Mouse (Mus musculus) left cerebral cortex, adult 2 months (tissue): ENCODE measurements around the gene Fgfr2. TPM values are rescaled to one million over a fixed set of nuclear protein-coding genes. Genes with fewer than 3 reads are reported as not detected.
A peak's percentile ranks its signal among the peaks of the same experiment; 100 is the strongest.

Experiments
- DNase-seq, 2 experiments: peaks; one replicate each; pipeline ENCODE4 v3.0.0; 2021 to 2022; ENCODE audit warnings: low spot score in 2 of 2, mixed read lengths in 1 of 2; ENCODE audit errors: extremely low spot score in 1 of 2
- H3K27ac ChIP-seq: fragments of 200-600 bp; 2 replicates; pipeline ENCODE4 v1.8.1; 2022
- H3K4me3 ChIP-seq: fragments of 200-600 bp; 2 replicates; pipeline ENCODE4 v1.8.1; 2022
- CTCF ChIP-seq: fragments of 200-600 bp; IDR thresholded peaks from 2 replicates; pipeline ENCODE4 v1.8.1; 2022; ENCODE audit warnings: antibody characterized with exemption, mild to moderate bottlenecking, moderate library complexity
- intact Hi-C: fragments of 180-260 bp; cut with DNase I; formaldehyde crosslinking; loops from one replicate; pipeline ENCODE4 v1.15.1; 2025
- total RNA-seq, 2 experiments: library from RNA; stranded (reverse); gene quantifications; 2 replicates each; pipeline ENCODE4 v1.2.3; 2021

Fgfr2 gene
- total RNA-seq, 2 experiments from 2014 or later, result 47.3 to 47.4 TPM

- no peak for TF ChIP-seq CTCF
- Histone ChIP-seq H3K27ac (no peak overlapping the region), H3K4me3 (no peak overlapping the region)
- intact Hi-C loops, result no loop called here
- no peak for DNase-seq
Measured at GRCm38 (mm10) chr7:131830261-131830660, 1292.9 kb downstream of the Fgfr2 start.

GRCm38 (mm10) chr7:131826811-131827210 is 1296.3 kb downstream of the Fgfr2 start:
- Histone ChIP-seq H3K4me3 (no peak overlapping the region), H3K27ac (no peak overlapping the region)
- intact Hi-C loops, result no loop called here
- no peak for TF ChIP-seq CTCF
- DNase-seq, result no peak

GRCm38 (mm10) chr7:131817976-131818375 is 1305.2 kb downstream of the Fgfr2 start:
- H3K4me3 ChIP-seq, result no peak overlapping the region
- H3K27ac ChIP-seq, result peak overlapping the region; percentile 73
- no peak for TF ChIP-seq CTCF
- intact Hi-C loops, result no loop called here
- DNase-seq, result peak in 1 of 2 experiments; percentile 18

GRCm38 (mm10) chr7:131816641-131817040 is 1306.5 kb downstream of the Fgfr2 start:
- intact Hi-C loops, result no loop called here
- Histone ChIP-seq H3K4me3 (no peak overlapping the region), H3K27ac (no peak overlapping the region)
- TF ChIP-seq CTCF, result no peak
- DNase-seq, result no peak

DNA sequence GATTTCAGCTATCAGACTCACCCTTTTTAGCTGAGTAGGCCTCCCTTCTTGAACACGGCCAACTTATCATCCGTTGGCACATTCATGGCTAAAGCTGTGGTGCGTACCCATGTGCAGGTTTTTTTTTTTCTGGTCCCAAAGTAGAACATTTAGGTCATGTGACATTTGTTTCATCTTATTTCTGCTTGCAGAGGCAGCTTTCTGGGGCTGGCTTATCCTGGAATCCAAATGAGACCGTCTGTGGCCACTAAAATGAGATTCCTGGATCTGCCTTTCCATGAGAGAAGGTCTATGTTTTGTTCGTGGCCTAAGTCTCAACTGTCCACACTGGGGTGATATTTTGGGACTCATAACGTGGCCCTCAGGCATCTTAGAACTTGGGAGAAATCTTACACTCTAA is 1311.0 kb downstream of the Fgfr2 start:
- intact Hi-C loops, result no loop called here
- Histone ChIP-seq H3K4me3 (no peak overlapping the region), H3K27ac (peak overlapping the region; percentile 32; the same call in 1 of the 2 replicates)
- TF ChIP-seq CTCF, result no peak
- DNase-seq, result no peak

- DNase-seq, result no peak
- TF ChIP-seq CTCF, result no peak
- intact Hi-C loops, result no loop called here
- no peak overlapping the region for H3K27ac ChIP-seq
- H3K4me3 ChIP-seq, result no peak overlapping the region
Measured at GRCm38 (mm10) chr7:131810916-131811315, 1312.2 kb downstream of the Fgfr2 start.

DNA sequence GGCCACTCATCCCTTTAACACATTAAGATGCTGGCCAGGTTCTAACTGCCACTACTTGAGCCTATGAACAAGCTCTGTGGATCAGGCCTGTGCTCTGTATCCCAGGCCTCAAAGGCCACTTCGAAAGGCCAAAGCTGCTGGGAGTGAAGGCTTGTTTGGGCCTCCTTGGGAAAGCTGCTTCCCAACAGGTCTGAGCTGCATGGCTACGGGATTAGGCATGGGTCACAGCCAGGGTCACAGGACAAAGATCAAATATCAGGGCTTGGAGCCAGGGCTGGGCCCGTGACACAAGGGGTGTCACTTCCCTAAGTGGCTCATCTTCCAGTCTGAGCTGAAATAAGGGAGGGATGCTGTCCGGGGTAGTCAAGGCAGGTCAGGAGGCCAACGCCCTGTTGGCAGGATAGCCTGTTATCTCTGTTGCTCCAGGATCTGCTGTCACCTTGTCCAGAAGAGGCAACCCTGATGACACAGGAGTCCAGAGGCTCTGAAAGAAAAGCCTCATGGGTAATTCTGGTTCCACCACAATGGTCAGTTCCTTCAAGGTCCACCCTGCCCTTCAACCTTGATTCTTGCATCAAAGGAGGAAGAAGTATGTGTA is 1313.5 kb downstream of the Fgfr2 start:
- intact Hi-C loops, result no loop called here
- TF ChIP-seq CTCF, result no peak
- no peak overlapping the region for H3K4me3 ChIP-seq
- H3K27ac ChIP-seq, result no peak overlapping the region
- DNase-seq, result no peak

- TF ChIP-seq CTCF, result no peak
- DNase-seq, result no peak
- H3K27ac ChIP-seq, result no peak overlapping the region
- intact Hi-C loops, result no loop called here
- no peak overlapping the region for H3K4me3 ChIP-seq
Measured at GRCm38 (mm10) chr7:131807257-131807656, 1315.9 kb downstream of the Fgfr2 start.

DNA sequence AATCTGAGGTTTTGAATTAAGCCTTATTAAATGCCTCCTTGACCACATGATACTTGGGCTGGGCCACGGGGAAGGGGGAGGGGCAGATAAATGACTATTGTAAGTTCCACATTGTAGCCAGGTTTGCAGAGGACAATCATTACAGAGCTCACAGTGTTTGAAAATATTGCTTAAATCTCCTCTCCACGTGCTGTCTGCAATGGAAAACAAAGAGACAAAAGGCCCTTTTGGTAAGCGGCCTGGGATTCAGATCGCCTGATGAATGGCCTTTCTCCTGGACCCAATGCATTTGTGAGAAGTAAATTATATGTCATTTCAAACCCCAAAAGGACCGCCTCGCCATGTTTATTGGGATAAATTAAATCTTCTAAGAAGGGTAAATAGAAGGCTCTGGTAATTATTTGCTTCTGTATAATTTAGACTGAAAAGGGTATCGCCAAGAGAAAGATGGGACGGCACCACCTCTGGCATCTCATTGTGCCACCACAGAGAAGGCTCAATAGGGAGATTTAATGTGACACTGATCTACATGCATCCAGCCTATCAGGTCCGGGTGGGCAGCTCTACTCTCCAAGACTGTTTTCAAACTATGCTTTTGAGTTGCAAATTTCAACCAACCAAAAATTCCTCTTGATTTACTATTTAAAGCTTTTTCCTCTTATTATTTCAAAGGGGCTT is 1317.5 kb downstream of the Fgfr2 start:
- Histone ChIP-seq H3K4me3 (no peak overlapping the region), H3K27ac (no peak overlapping the region)
- DNase-seq, result no peak
- TF ChIP-seq CTCF, result no peak
- intact Hi-C loops, result no loop called here

- no peak overlapping the region for H3K27ac ChIP-seq
- intact Hi-C loops, result no loop called here
- no peak for DNase-seq
- peak; percentile 33 for TF ChIP-seq CTCF
- no peak overlapping the region for H3K4me3 ChIP-seq
Measured at GRCm38 (mm10) chr7:131800416-131801045, 1322.6 kb downstream of the Fgfr2 start.

GRCm38 (mm10) chr7:131797161-131797560 is 1326.0 kb downstream of the Fgfr2 start:
- no peak overlapping the region for H3K4me3 ChIP-seq
- no peak overlapping the region for H3K27ac ChIP-seq
- intact Hi-C loops, result no loop called here
- TF ChIP-seq CTCF, result no peak
- no peak for DNase-seq

GRCm38 (mm10) chr7:131788595-131789206 is 1334.4 kb downstream of the Fgfr2 start:
- intact Hi-C loops, result no loop called here
- no peak for TF ChIP-seq CTCF
- no peak overlapping the region for H3K27ac ChIP-seq
- no peak for DNase-seq
- no peak overlapping the region for H3K4me3 ChIP-seq
